Mouse (Mus musculus) forebrain, embryonic 15.5 days (tissue): ENCODE measurements at regions not wholly inside any gene's neighbourhood (a gene's known extent, or its start where the extent isn't known, plus 50 kb on each side); places are given as distances from the start of the nearest gene placed in this dataset.

Source experiments
- ATAC-seq: fragments of 200-750 bp; cut with Nextera tagmentation; replicated peaks from 2 replicates; pipeline ENCODE4 v1.8.0; 2017; ENCODE audit warnings: mild to moderate bottlenecking, moderate TSS enrichment, moderate library complexity
- H3K27ac ChIP-seq: fragments of 300-500 bp; sonication (generic); replicated peaks from 2 replicates; pipeline ENCODE4 v1.5.1; 2015; ENCODE audit warnings: mild to moderate bottlenecking, inconsistent platforms
- H3K27me3 ChIP-seq: fragments of 300-500 bp; sonication (generic); 2 replicates; pipeline ENCODE4 v1.6.1; 2015; ENCODE audit warnings: inconsistent platforms
- H3K36me3 ChIP-seq: fragments of 300-500 bp; sonication (generic); 2 replicates; pipeline ENCODE4 v1.6.1; 2015; ENCODE audit warnings: mild to moderate bottlenecking, inconsistent platforms
- H3K4me1 ChIP-seq: fragments of 300-500 bp; sonication (generic); 2 replicates; pipeline ENCODE4 v1.6.1; 2015; ENCODE audit warnings: inconsistent platforms
- H3K4me2 ChIP-seq: fragments of 300-500 bp; sonication (generic); replicated peaks from 2 replicates; pipeline ENCODE4 v1.6.1; 2015; ENCODE audit warnings: mild to moderate bottlenecking, inconsistent platforms
- H3K4me3 ChIP-seq: fragments of 300-500 bp; sonication (generic); 2 replicates; pipeline ENCODE4 v1.5.1; 2015; ENCODE audit warnings: mild to moderate bottlenecking, inconsistent platforms
- H3K9ac ChIP-seq: fragments of 300-500 bp; sonication (generic); replicated peaks from 2 replicates; pipeline ENCODE4 v1.6.1; 2015; ENCODE audit warnings: mild to moderate bottlenecking, inconsistent platforms
- H3K9me3 ChIP-seq: fragments of 300-500 bp; sonication (generic); 2 replicates; pipeline ENCODE4 v1.6.1; 2016; ENCODE audit warnings: inconsistent platforms
- WGBS: fragments of 180-500 bp; shearing (Covaris S2); methylation state at CpG from one replicate; pipeline ENCODE4 v1.1.7; 2015; ENCODE audit warnings: mixed read lengths; 5-methylcytosine and 5-hydroxymethylcytosine counted together

DNA sequence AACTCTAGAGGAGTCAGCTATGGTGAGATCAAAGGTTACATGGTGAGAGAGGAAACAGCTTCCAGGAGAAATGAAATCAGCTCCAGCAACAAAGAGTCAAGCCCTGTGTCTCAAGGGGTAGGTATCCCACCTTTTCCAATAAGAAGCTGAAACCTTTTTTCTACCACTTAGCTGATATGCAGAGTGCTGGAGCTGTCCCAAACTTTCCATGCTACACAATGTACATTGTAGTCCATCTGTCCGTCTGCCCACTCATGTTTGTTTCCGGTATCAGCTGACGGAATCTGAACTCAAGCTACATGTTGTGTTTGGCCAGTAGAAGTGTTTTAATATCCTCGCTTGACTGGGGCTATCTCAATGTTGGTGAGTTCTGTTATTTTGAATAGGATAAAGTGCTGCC lies 83.6 kb upstream of the Ngf start:
- no peak for ATAC-seq
- Histone ChIP-seq H3K27me3 (no peaks in the 10 kb centered on the region), H3K36me3 (no peaks in the 10 kb centered on the region), H3K9me3 (no peaks in the 10 kb centered on the region), H3K9ac (no peak overlapping the region), H3K27ac (no peak overlapping the region), H3K4me3 (no peak overlapping the region), H3K4me1 (no peaks in the 10 kb centered on the region), H3K4me2 (no peak overlapping the region)
- WGBS, result 90% methylated on average over 4 of the region's 4 CpGs

DNA sequence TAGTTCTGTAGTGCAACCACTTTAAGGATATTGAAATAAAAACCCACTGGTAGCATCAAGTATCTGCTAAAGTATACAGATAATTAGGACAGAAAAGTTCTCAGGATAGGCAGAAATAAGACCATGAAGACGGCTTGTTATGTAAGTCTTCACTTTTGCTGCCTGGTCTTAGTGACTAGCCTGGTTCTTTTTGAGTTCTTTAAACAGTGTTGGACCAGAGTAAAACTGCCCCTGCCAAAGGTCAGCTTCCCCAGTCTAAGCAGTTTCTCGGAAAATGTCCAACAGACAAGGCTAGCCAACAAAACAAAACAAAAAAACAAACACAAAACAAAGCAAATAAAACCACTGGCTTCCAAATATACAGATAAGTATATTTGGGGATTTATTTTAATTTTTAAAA lies 85.1 kb upstream of the Ngf start:
- H3K27me3 ChIP-seq, result no peaks in the 10 kb centered on the region
- no peak for ATAC-seq
- no peak overlapping the region for H3K9ac ChIP-seq
- no peak overlapping the region for H3K4me2 ChIP-seq
- no peaks in the 10 kb centered on the region for H3K36me3 ChIP-seq
- H3K4me3 ChIP-seq, result no peak overlapping the region
- no peaks in the 10 kb centered on the region for H3K4me1 ChIP-seq
- H3K9me3 ChIP-seq, result no peaks in the 10 kb centered on the region
- H3K27ac ChIP-seq, result no peak overlapping the region
- 81% methylated on average over 2 of the region's 2 CpGs for whole genome bisulfite sequencing

DNA sequence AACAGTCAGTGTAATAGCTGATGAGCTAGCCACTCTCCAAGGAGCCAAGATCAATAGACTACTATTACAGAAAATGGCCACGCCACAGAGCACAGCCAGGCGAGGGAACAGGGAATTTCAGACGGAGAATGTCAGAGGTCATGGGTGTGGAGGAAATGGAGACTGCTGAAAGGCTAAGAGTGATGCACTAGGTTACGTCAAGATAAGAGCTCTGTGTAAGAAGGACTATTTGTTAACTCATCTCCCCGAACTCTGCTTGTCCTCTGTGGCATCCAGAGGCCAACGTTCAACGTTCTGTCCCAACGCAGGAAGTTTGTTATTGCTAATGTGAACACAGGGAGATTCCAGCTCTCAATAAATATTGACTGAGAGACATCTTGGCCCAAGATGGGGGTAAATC lies 86.0 kb upstream of the Ngf start:
- Histone ChIP-seq H3K4me2 (no peak overlapping the region), H3K27me3 (no peaks in the 10 kb centered on the region), H3K36me3 (no peaks in the 10 kb centered on the region), H3K27ac (no peak overlapping the region), H3K9ac (no peak overlapping the region), H3K4me1 (no peaks in the 10 kb centered on the region), H3K4me3 (no peak overlapping the region), H3K9me3 (no peaks in the 10 kb centered on the region)
- no peak for ATAC-seq
- WGBS, result 83% methylated on average over 8 of the region's 8 CpGs

DNA sequence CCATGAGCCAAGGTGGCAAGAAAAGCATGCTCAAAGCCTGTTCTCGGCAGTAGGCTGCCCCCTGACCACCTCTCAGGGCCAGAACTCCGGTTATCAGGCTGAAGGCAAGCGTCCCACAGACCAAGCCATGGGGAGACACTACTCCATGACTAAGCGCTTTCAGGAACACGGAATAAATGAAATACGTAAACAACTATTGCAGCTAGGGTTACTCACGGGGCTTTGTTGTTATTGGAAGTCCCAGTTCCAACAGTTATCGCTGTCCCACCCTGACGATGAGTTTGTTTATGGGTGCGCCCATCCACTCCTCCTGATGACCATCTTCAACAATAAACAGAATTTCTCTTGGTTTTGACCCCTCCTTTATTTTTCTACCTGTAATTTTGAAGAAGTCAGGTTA lies 88.0 kb upstream of the Ngf start:
- Histone ChIP-seq H3K27me3 (no peaks in the 10 kb centered on the region), H3K4me2 (no peak overlapping the region), H3K9me3 (no peaks in the 10 kb centered on the region), H3K9ac (no peak overlapping the region), H3K4me1 (no peaks in the 10 kb centered on the region), H3K4me3 (no peak overlapping the region), H3K27ac (no peak overlapping the region), H3K36me3 (no peaks in the 10 kb centered on the region)
- ATAC-seq, result no peak
- WGBS, result 92% methylated on average over 10 of the region's 10 CpGs

DNA sequence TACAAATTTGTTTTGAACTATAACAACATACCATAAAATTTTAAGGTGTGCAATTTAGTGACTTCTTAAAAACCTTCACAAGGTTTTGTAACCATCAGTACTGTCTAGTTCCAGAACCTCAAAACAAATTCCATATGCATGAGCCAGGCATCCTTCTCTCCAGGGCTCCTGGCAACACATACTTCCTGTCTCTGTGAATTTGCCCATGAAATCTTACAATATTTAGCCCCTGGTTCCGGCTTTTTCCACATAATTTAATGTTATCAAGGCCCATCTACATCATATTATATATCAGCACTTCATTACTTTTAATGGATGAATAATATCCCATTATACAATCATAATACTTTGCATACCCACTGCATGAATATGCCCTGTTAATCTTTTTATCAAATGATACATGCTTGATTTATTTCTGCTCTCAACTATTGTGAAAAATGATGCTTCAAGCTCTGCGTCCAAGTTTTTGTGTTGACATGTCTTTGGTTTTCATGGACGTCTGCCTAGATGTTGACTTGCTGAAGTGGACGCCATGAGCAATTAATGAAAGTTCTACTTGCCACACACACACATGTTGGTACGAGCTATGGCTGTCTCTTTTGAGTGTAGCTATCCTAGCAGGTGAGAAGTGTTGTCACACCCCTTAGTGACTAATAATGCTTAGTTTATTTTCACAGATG lies 95.2 kb upstream of the Ngf start:
- no peaks in the 10 kb centered on the region for H3K36me3 ChIP-seq
- no peak for ATAC-seq
- no peaks in the 10 kb centered on the region for H3K4me1 ChIP-seq
- 82% methylated on average over 5 of the region's 5 CpGs for WGBS
- H3K27ac ChIP-seq, result no peak overlapping the region
- no peak overlapping the region for H3K9ac ChIP-seq
- H3K9me3 ChIP-seq, result no peaks in the 10 kb centered on the region
- H3K4me3 ChIP-seq, result no peak overlapping the region
- no peak overlapping the region for H3K4me2 ChIP-seq
- H3K27me3 ChIP-seq, result no peaks in the 10 kb centered on the region

DNA sequence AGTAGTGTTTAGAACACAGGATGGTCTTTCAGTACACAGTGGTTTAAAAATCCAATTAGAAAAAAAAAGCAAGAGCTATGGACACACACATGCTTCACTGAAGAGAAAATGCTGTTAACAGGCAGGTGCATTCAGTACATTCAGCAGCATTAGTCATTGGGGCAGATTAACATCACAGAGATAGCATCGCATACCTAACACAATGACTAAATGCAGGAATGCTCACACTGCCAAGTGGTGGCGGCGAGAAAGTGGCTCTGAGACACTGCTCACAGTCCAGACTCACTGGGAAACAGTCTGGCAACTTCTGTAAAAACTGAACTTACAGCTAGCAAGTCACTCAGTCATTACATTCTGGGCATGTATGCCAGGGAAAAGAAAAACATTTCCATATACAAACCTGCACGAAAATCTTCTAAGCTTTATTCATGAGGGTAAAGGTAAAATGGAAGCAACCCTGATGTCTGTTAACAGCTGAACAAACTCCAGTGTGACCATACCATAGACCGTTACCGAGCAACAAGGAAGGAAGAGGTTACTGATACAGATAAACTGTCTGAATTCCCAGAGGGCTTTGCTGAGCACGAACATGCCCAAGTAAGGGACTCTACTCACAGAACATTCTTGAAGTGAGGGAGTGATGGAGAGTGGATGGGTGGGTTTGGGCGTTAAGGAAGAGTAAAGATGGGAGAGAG lies 97.4 kb upstream of the Ngf start:
- 70% methylated on average over 8 of the region's 8 CpGs for WGBS

DNA sequence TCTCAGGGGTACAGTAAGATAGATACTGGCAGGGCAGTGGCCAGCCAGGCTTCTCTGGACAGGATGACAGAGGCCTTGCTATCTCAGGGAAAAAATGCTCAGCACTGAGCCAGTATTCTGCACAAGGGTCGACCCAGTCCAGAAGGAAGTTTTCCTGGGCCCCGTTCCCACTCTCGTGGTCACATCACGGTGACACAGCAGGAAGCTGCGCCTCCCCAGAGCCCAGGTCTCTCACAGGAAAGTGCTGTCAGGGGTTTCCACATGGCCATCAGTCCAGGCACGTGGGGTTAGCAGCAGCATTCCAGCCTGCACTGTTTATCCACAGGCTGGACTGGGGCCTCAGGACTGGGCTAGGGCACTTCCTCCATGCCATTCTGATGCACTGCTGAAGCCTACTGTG lies 103.5 kb upstream of the Ngf start:
- no peak for ATAC-seq
- no peak overlapping the region for H3K4me2 ChIP-seq
- no peaks in the 10 kb centered on the region for H3K27me3 ChIP-seq
- no peaks in the 10 kb centered on the region for H3K4me1 ChIP-seq
- no peak overlapping the region for H3K9ac ChIP-seq
- no peak overlapping the region for H3K4me3 ChIP-seq
- WGBS, result 77% methylated on average over 6 of the region's 6 CpGs
- no peaks in the 10 kb centered on the region for H3K36me3 ChIP-seq
- no peak overlapping the region for H3K27ac ChIP-seq
- no peaks in the 10 kb centered on the region for H3K9me3 ChIP-seq

More for the DNA sequence above, 97.4 kb upstream of the Ngf start:
- H3K9me3 ChIP-seq, result no peaks in the 10 kb centered on the region
- H3K4me2 ChIP-seq, result no peak overlapping the region
- H3K9ac ChIP-seq, result no peak overlapping the region
- H3K27ac ChIP-seq, result no peak overlapping the region
- H3K4me1 ChIP-seq, result no peaks in the 10 kb centered on the region
- no peaks in the 10 kb centered on the region for H3K27me3 ChIP-seq
- H3K36me3 ChIP-seq, result no peaks in the 10 kb centered on the region
- H3K4me3 ChIP-seq, result no peak overlapping the region
- no peak for ATAC-seq

DNA sequence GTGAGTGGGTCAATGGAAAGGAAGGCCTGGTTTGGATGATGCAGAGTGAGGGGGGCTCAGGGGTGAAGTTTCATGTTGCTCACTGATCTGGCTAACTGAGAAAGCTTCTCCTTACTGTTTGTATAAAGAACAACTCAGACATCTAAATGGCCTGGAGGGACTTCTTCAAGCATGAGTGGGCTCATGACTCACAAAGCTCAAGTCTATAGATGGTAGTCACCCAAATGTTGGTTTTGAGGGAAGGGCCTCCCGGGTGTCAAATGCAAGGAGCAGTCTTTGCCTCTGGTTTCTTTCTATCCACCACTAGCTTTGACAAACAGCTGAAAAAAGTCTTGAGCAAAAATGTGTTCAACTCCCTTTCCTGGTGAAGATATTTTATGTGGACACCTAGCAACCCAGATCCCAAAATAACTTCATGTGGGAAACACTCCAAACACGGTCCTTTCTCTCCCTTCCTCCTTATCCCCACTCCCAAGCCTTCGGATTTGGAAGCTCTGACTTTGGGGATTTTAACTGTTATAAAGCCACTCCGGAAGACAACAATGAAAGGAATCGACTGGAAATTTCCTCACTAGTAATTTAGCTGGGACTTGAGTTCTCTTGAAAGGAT lies 105.3 kb upstream of the Ngf start:
- H3K9me3 ChIP-seq, result no peaks in the 10 kb centered on the region
- no peak overlapping the region for H3K9ac ChIP-seq
- H3K27ac ChIP-seq, result no peak overlapping the region
- H3K27me3 ChIP-seq, result no peaks in the 10 kb centered on the region
- H3K4me3 ChIP-seq, result no peak overlapping the region
- H3K4me2 ChIP-seq, result no peak overlapping the region
- no peaks in the 10 kb centered on the region for H3K36me3 ChIP-seq
- WGBS, result 87% methylated on average over 5 of the region's 5 CpGs
- no peaks in the 10 kb centered on the region for H3K4me1 ChIP-seq
- no peak for ATAC-seq

DNA sequence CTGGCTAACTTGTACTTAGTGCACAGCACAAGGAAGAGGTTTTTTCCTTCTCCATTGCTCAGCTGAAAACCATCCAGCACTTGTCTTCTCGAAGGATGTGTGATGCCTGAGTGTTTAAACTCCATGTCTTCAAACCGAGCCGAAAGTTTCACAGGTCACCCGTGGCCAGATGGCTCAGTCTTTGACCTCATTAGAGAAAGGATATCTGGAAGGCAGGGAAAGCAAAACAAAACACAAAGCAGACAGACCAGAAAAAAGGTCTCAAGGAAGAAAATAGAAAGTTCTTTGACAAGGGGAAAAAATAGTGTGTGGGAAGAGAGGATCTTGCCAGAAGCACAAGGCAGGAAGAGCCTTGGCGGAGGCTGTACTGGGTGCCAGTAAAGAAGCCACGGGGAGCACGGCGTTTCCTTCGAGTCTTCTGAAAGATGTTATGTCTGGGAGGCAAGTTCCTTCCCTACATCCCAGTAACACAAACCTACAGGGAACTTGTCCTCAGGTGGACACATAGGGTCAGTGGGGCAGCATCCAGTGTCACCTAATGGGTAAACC lies 108.9 kb upstream of the Ngf start:
- no peaks in the 10 kb centered on the region for H3K9me3 ChIP-seq
- H3K4me3 ChIP-seq, result no peak overlapping the region
- no peaks in the 10 kb centered on the region for H3K27me3 ChIP-seq
- H3K4me1 ChIP-seq, result peaks cover 3% of the 10 kb centered on the region; the same call in 1 of the 2 replicates
- 88% methylated on average over 9 of the region's 9 CpGs for WGBS
- no peak overlapping the region for H3K4me2 ChIP-seq
- no peak for ATAC-seq
- no peaks in the 10 kb centered on the region for H3K36me3 ChIP-seq
- H3K27ac ChIP-seq, result no peak overlapping the region
- no peak overlapping the region for H3K9ac ChIP-seq

DNA sequence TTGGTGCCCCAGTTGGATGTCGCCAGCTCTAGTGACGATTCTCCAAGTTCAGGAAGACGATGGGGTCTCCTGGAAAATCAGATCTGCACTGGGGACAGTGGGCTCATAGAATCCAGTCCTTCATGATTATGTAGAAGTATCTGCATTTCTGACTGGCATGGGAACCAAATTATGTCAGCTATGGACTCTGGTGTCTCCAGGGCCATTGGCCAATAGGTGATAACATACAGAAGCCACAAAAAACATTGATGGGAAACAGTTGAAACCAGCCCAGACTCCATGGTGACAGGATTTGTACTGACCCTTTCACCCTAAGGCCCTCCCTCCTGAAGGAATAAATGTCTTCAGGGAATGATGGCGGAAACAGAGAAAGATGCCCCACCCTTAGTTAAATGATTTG lies 110.9 kb upstream of the Ngf start:
- Histone ChIP-seq H3K4me3 (no peak overlapping the region), H3K4me2 (no peak overlapping the region), H3K9me3 (no peaks in the 10 kb centered on the region), H3K9ac (no peak overlapping the region), H3K27me3 (no peaks in the 10 kb centered on the region), H3K27ac (no peak overlapping the region), H3K36me3 (no peaks in the 10 kb centered on the region), H3K4me1 (peaks cover 4% of the 10 kb centered on the region; the same call in 1 of the 2 replicates)
- ATAC-seq, result no peak
- 89% methylated on average over 4 of the region's 4 CpGs for WGBS

DNA sequence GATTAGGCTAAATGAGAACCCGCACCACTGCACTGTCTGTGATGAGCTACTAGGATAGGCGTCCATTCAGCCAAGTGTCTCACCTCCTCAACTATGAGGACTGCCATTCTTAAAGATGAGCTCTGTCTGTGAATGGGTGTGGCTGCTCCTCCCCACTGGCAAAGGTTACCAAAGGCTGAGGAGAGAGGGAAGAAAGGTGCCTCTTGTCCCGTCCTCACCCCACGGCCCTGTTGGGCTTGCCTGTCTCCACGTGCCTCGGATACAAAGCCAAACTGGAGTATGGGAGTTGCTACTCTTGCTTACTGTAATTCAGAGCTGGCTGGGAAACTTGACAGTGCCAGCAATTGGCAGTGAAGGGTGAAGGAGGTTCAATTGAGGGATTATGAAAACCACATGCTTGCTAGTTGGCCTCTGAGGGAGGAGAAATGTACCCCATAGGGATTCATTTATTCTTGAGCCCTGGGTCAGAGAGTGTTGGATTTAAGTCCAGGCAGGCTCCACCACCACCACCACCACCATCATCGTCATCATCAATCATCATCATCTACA lies 112.6 kb upstream of the Ngf start:
- H3K4me1 ChIP-seq, result peaks cover 4% of the 10 kb centered on the region; the same call in 1 of the 2 replicates
- no peak overlapping the region for H3K4me3 ChIP-seq
- no peaks in the 10 kb centered on the region for H3K27me3 ChIP-seq
- H3K9me3 ChIP-seq, result no peaks in the 10 kb centered on the region
- no peak overlapping the region for H3K4me2 ChIP-seq
- H3K36me3 ChIP-seq, result no peaks in the 10 kb centered on the region
- 69% methylated on average over 7 of the region's 7 CpGs for WGBS
- H3K9ac ChIP-seq, result no peak overlapping the region
- no peak for ATAC-seq
- H3K27ac ChIP-seq, result no peak overlapping the region

DNA sequence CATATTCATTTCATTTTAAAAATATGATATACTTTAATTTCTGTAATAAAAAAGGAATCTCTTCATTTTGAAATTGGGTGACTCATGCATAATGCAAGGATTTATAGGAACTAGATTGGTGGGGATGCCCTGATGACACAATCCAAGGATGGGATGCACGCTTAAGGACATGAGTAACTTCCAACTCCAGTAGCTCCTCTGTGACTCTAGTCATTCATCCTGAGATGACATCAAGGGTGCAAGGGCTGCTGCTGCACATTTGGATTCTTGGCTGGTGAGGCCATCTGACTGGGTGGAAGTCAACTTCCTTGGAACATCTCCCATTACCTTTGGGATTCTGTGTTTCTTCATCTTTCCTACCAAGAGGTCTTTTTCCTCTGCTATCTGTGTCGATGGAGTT lies 114.4 kb upstream of the Ngf start:
- 89% methylated on average over 2 of the region's 2 CpGs for WGBS
- Histone ChIP-seq H3K9ac (no peak overlapping the region), H3K9me3 (no peaks in the 10 kb centered on the region), H3K27me3 (no peaks in the 10 kb centered on the region), H3K36me3 (no peaks in the 10 kb centered on the region), H3K4me3 (no peak overlapping the region), H3K4me1 (peaks cover 4% of the 10 kb centered on the region; the same call in 1 of the 2 replicates), H3K27ac (no peak overlapping the region), H3K4me2 (no peak overlapping the region)
- ATAC-seq, result no peak
